Mouse (Mus musculus) adrenal gland, postnatal 4 days (tissue): ENCODE data around the gene Olfr393. TPM values are rescaled to one million over a fixed set of nuclear protein-coding genes. Genes with fewer than 3 reads are reported as not detected.

Experiments used
- DNase-seq, 2 experiments: peaks; one replicate each; pipeline ENCODE4 v3.0.0; 2021 to 2022; ENCODE audit warnings: low spot score in 2 of 2, mixed read lengths in 2 of 2
- long read RNA-seq, 2 experiments: library from polyadenylated mRNA; stranded (forward); transcript quantifications; one replicate each; pipeline ENCODE4 v2.0.0; 2021
- total RNA-seq, 2 experiments: library from RNA; stranded (reverse); gene quantifications; 2 replicates each; pipeline ENCODE4 v1.2.3; 2021

Gene Olfr393
- total RNA-seq = not detected
- long read RNA-seq, experiment 1 = 0 reads
- long read RNA-seq, experiment 2 = 0 reads

DNA sequence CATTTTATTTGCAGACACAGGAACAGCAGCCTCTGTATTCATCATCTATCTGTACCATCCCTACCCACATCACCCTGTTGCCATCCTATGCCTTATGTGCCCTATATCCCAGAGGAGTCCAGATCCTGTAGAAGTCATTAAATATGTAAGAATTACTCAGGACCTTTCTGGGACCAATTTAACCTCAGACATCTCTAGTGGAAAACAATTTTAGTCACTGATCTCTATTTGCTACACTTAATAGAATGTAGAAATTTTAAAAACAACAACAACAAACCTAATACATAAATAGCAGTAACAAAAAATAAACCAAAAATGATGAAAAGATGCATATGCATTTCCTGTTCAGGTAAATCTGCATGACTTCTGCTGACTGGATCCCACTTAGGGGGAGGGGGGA, at the start of gene Olfr393:
TSS of gene Olfr393 (minus strand) at position 101 of the 400 bp plus-strand sequence.
- no peak for DNase-seq

DNA sequence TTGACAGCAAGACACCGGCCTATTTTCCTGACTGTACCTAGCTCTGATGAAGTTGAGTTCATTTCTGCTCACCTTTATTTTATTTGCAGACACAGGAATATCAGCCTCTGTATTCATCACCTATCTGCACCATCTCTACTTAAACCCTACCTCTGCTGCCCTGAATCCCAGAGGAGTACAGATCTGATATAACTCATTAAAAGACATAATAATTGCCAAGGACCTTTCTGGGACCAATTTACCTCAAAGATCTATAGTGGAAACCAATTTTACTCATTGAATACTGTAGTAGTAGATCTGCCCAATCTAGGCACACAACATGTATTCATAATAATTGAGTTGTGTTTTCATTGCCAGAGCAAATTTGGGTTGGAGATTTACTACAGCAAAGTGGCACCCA, 39.4 kb upstream of the Olfr393 start, which contains the start of gene Olfr394:
TSS of gene Olfr394 (minus strand) at position 101 of the 400 bp plus-strand sequence.
- DNase-seq = no peak

DNA sequence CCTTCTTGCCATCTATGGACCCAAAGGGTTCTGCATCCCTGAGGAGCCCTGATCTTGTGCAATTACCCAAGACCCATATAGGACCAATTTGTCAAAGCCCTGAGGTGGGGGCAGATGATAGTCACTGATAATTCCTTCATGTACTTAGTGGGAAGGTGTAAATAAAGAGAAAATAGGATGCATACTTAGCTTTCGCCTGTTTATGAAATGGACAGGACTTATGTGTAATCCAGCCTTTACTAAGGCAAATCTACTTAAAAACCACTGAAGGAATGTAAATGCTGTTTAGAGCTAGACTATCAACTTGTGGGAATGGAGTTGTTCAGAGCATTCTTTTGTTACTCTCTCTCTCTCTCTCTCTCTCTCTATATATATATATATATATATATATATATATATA, 34.3 kb downstream of the Olfr393 start, which contains the start of gene Olfr392:
TSS of gene Olfr392 (minus strand) at position 101 of the 400 bp plus-strand sequence.
- no peak for DNase-seq

DNA sequence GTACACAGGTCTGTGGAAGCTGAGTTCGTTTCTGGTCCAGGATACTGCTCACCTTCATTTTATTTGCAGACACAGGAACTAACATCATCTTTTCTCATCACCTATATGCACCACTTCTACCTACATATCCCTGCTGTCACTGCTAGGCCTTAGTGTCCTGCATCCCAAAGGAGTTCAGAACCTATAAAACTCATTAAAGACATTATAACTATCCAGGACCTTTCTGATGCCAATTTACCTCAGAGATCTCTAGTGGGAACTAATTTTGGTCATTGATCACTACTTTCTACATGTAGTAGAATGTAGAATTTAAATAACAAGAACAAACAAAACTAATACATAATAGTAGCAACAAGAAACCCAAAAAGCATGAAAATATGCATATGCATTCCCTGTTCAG, 48.3 kb downstream of the Olfr393 start, which contains the start of gene Olfr391-ps:
TSS of gene Olfr391-ps (minus strand) at position 101 of the 400 bp plus-strand sequence.
- DNase-seq = no peak

Other genes starting within 250 kb of the Olfr393 start
- gene Zfp735, start 162.7 kb downstream of the Olfr393 start, total RNA-seq = not detected
- gene Olfr389, start 70.7 kb downstream of the Olfr393 start, total RNA-seq = not detected
- not detected for gene Olfr390, start 68.5 kb downstream of the Olfr393 start, total RNA-seq
- not detected for gene Olfr391-ps, start 48.4 kb downstream of the Olfr393 start, total RNA-seq
- not detected for gene Olfr392, start 34.4 kb downstream of the Olfr393 start, total RNA-seq
- not detected for gene Olfr394, start 39.3 kb upstream of the Olfr393 start, total RNA-seq
- not detected for gene Olfr395, start 57.8 kb upstream of the Olfr393 start, total RNA-seq
- gene Olfr23, start 85.2 kb upstream of the Olfr393 start, total RNA-seq = not detected
- not detected for gene Olfr397, start 109.4 kb upstream of the Olfr393 start, total RNA-seq
- gene Olfr398, start 139.0 kb upstream of the Olfr393 start, total RNA-seq = not detected
- not detected for gene Olfr139, start 205.1 kb upstream of the Olfr393 start, total RNA-seq
- gene Olfr399, start 205.2 kb upstream of the Olfr393 start, total RNA-seq = not detected
- gene Zfp616, start 218.5 kb upstream of the Olfr393 start, total RNA-seq = not detected